Mouse (Mus musculus) embryo, embryonic 10 days (tissue): ENCODE data around the gene Il17rc.

Experiments used
- DNase-seq: peaks from one replicate; pipeline ENCODE4 v3.0.0-alpha.2; 2015; ENCODE audit warnings: low spot score

Il17rc gene

DNA sequence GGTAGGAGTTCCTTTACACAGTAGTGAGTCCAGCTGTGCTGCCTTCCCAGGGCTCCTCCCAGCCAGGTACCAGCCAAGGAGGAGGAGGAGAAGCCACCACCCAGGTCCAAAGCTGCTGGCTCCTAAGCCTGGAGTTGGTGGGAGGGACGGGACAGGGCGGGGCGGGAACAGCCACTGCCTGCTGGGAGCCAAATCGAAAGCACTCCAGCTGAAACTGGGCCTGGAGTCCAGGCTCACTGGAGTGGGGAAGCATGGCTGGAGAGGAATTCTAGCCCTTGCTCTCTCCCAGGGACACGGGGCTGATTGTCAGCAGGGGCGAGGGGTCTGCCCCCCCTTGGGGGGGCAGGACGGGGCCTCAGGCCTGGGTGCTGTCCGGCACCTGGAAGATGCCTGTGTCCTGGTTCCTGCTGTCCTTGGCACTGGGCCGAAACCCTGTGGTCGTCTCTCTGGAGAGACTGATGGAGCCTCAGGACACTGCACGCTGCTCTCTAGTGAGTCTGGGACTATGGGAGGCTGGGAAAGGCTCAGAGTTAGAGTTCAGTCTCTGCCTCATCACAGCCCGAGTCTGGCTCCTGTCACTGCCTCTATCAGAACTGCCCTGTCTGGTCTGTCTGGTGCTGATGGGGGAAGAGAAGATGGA lies at the start of gene Il17rc:
Gene Il17rc (plus strand): TSS at position 131 of the 640 bp plus-strand sequence.
- no peak for DNase-seq

DNA sequence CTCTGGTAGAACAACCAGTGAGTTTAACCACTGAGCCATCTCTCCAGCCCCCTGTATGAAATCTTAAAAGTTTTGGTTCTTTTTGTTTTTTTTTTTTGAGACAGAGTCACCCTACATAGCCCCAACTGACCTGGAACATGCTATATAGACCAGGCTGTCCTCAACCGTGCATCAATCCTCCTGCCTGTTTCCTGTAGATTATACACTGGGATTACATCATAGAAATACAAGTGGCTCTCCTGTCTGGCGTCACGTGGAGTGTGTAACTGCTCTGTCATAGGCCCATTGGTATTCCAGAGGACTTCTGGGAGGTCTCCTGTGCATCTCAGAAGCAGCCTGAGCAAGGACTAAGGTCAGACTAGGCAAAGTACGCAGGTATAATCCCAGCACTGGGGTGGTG lies 48.2 kb upstream of the Il17rc start:
- DNase-seq: no peak

DNA sequence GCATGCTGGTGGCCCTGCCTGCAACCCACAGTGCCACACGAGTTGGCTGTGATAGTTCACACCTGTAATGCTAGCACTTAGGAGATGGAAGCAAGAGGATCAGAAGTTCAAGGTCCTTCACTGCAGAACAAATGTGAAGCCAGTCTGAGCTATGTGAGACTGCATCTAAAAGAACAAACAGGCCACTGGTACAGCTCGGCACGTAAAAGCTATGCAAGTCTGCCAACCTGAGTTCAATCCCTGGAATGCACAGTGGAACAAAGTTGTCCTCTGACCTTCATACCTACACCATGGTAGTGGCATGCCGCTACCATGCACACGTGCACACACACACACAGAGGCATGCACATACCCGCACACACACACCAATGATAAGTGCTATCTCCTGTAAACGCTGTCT lies 47.0 kb upstream of the Il17rc start:
- no peak for DNase-seq

DNA sequence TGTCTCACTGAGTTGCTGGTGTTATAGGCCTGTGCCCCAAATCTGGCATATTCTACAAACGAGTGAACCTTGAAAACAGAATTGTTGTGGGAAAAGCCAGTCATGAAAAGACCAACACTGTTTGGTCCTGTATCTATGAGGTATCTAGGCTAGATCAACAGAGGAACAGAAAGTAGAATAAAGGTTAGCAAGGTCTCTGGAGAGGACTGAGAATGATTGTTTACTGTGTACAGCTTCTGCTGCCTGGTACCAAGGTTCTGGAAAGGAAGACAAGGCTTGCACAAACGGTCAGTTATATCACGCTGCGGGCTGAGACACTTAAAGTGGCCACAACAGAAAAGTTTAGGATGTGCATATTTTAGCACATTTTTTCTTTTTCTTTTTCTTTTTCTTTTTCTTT lies 44.5 kb upstream of the Il17rc start:
- DNase-seq: no peak

DNA sequence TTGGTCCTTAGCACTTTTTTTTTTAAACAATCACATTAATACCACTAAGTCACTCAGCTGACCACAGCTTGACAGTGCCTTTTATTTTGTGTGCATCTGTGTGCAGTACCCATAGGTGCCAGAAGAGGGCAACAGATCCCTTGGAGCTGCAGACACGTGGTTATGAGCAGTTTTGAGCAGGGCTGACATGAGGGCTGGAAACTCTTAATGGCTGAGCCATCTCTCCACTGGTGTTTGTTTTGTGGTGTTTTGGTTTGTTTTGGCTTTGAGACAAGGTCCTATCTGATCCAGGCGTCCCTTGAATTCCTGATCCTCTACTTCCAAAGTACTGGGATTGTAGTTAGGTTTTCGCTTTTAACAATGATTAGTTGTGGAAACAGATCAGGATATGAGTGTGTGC lies 43.8 kb upstream of the Il17rc start:
- peak; percentile 67 for DNase-seq

DNA sequence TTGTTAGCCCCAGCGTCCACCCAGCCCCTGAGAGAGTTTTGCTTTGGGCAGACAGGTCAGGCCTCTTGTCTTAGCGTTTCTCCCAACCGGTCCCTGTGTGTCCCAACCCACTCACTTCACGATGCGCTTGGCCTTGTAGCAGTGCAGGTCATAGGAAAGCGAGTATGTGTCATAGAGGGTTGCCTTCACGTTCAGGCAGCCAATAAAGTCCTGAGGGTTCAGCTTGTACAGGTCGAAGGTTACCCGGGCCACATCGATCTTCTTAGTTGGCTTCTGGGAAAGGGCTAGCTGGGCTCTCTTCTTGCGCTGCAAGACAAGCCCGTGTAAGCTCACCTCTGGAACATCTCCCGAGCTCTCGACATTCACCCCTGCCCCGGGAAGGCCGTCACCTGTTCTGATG lies 43.2 kb upstream of the Il17rc start:
- no peak for DNase-seq

DNA sequence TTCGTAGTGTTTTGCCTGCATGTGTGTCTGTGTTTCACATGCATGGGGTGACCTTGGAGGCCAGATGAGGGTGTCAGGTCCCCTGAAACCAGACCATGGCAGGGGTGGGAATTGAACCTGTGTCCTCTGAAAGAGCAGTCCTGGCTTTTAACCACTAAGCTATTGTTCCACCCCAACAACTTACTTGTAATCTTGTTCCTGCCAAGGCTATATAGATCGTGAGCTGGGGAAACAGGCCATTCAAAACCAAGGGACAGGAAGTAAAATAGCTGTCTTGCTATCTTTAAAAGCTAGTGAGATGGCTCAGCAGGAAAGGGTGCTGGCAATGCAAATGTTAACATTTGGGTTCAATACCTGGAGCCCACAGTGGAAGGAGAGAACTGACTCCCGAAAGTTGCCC lies 41.3 kb upstream of the Il17rc start:
- no peak for DNase-seq

DNA sequence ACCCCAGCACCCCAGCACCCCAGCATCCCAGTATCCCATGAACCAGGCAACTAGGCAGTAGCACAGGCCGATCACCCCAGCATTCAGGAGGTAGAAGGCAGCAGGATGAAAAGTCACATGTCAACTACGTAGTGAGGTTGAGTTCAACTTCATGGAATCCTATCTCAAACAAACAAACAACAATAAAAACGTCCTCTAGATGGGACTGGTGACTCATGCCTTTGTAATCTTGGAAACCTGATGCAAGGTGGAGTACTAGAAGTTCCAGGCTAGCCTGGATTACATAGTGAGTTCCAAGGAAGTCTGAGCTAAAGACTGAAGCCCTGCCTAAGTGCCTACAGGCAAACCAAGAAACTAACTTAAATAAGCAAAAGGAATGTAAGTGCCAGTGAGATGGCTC lies 40.4 kb upstream of the Il17rc start:
- DNase-seq: no peak

DNA sequence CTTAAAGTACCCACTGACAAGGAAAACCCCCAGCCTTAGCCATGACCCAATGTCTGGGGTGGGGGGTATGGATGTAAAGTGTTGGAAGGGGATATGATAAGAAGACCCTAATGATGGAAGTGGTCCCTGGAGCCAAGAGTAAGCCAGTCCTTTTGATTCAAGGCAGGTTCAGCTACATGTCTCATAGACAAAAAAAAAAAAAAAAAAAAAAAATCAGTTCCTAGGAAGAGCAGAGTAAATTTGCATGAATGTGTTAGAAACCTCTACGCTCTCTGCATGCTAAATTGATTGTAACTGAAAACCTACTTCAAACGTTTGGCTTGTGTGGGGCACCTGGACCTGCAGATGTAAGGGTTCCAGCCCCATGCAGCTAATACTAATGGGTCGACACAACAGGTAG lies 39.4 kb upstream of the Il17rc start:
- no peak for DNase-seq

DNA sequence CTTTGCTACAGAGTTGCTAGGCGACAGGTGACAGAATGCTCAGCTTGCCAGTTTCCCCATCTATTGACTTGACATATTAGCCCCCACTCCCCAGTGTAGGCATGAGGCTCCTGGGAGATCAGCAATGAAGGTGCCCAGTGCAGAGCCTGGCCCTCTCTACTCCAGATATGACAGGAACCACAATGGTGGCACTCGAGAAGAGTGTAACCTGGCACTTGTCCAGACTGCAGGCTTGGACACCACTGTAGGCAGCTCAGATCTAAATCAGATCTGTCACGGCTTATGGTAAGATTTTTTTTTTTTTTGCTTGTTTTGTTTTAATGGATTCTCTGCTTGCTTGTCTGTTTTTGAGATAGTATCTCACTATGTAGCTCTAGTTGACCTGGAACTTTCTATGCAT lies 37.6 kb upstream of the Il17rc start:
- no peak for DNase-seq

DNA sequence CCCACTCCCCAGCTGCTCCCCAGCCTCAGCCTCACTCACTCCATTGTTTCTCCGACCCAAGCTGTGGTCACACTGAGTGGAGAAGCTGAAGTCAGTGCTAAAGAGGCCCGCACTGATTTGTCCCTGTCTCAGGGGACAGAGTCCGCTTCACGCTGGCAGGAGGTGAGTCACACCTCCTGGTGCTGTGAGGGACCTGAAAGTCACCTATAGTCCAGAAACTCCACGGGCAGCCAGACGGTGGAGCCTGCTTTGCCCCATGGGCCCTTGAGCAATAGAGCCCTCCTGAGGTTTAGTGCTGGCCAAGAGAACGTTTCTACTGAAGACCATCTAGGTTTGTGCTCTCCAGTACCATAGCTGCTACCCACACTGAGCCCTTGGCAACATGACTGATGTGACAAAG lies 36.5 kb upstream of the Il17rc start:
- no peak for DNase-seq

DNA sequence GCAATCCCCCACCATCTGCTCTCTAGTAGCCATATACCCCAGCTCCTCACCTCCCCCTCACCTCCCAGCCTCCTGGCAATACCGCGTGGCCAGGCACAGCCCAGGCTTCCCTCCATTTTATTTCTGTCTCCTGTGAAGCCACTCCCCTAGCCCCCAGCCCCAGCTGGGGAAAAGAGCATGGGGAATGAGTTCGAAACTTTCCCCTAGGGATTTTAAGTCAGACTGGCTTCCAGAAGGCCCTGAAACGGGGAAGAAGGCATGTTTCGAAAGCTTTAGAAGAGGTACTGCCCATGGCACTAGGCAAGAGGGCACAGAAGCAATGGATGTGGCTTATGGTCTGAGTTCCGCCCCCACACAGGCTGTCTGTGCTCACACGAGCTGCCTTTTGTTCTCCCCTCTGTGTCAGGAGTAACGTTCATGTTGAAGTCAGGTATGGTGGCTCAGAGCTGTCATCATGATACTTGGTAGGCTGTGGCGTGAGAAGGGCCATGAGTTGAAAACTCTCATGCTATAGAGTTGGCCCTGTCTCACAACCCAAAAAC lies 35.5 kb upstream of the Il17rc start, which contains the start of gene Cidec:
Gene Cidec (minus strand): TSS at position 97 of the 542 bp plus-strand sequence.
- DNase-seq: no peak

DNA sequence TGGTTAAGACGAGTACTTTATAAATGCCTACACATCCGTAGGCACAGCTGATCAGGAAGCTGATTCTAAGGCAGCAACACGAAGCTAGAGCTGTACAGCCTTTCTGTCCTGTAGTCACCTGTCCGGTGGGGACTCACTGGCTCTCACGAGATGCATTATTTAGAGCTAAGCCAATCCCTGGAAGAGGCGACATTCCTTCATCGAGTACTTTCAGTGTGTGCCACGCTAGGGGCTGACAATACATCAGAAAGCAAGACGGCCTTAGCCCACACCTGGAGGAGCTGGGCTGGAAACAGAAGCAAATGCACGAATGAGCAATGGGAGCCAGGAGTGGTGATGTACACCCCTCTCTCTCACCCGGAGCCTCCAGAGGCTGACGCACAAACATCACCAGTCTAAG lies 34.1 kb upstream of the Il17rc start:
- no peak for DNase-seq

DNA sequence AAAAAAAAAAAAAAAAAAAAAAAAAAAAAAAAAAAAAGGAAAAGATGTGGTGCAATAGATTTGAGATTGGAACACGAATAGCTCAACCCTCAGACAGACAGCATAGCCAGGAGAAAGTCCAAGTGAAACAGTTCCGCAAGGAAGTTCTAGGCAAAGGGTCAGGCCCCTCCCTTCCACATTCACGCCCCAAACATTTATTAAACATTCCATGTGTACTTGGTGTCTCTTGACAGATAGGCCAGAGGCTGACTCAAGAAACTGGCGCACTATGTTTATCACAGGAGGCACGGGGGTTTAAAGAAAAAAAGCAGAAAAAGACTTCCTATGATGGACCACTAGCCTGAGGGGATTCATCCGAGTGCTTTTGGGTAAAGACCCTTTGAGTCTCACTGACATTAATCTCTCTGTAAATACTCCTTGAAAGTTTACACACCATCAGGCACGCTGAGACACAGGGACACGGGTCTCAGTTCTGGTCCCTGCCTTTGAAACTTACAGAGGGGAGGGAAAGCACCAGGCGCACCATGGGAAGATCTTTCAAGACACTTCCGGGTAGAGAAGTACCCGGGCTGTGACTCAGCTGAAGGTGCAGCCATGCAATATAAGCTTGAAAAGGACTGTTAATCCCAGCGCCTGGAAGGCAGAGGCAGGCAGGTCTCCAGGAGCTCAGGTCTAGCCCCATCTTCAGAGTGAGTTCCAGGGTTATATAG lies 32.4 kb upstream of the Il17rc start:
- no peak for DNase-seq

DNA sequence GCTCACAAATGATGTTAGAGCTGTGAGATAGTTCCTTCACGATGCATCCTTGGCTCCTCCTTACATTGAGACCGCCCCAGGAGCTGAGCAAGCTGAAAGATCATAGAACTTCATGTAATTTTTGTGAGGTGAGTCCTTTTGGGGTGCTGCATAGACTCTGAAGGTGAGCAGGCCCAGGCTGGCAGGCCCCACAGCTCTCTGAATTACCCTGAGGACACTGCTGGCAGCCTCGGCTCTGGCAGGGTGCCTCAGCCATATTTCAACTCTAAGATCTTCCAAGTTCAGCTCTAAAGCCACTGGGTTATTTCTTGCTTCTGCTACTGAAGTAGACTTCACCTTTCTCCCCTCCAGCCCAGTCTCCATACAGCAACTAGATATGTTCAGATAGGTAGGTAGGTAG lies 30.5 kb upstream of the Il17rc start:
- no peak for DNase-seq

DNA sequence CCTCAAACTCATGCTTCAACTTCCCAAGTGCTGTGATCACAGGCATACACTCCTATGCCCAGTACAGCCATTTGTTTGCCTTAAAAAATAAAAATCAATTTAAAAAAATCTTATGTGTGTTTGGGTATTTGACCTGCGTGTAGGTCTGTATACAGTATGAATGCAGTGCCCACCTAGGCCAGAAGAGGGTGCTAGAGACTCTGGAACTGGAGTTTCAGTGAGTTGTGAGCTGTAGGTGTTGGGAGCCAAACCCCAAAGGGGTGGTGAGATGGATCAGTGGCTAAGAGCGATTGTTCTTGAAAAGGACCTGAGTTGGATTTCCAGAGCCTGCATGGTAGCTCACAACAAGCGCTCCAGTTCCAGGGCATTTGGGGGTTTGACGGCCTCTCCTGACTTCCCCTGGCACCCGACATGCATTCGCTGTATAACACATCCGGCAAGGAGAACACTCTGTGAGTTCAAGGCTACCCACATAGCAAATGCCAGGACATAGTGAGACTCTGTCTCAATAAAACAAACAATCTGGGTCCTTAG lies 30.0 kb upstream of the Il17rc start:
- DNase-seq: peak; percentile 84

DNA sequence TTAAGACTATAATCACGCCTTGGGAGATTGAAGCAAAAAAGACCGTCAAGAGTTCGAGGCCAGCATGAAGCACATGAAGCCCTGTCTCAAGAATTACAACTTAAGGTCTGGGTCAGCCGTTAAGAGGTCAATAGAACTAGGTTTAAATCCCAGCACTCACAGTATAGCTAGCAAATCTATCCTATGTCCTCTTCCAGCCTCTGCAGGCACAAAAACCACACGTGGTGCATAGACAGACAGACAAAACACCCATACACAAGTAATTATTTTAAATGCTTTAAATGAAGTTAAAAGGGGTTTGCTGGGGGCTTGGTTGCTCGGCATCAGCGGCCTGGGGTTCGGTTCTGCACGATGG lies 29.2 kb upstream of the Il17rc start:
- DNase-seq: no peak

DNA sequence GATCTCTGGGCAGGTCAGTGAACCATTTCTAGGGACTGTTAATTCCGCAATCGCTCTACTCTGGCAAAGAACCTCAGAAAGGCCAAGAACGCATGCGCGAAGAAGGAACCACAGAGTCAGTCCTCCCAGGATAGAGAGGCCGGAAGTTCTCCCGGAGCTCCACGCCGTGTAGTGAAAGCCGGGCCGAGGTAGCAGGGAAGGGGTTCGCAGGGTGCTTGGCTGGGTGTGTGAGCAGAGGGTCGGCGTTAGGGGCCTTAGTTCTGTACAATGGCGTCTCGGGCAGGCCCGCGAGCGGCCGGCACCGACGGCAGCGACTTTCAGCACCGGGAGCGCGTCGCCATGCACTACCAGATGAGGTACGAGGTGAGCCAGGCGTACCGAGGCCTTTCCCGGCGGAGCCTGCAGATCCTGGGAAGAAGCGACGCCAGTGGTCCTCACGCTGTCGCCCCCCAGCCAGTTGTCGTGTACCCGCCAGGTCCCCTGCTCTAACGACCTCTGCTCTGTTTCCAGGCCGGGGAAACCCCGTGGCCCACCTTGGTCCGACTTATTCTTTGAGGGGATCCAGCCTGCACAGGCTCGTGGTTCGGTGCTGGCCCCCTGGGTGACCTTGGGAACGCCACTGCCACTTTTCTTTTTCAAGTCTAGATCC lies 28.7 kb upstream of the Il17rc start, which contains the start of gene Jagn1:
Gene Jagn1 (plus strand): TSS at position 128 of the 649 bp plus-strand sequence.
- DNase-seq: peak; percentile 95

DNA sequence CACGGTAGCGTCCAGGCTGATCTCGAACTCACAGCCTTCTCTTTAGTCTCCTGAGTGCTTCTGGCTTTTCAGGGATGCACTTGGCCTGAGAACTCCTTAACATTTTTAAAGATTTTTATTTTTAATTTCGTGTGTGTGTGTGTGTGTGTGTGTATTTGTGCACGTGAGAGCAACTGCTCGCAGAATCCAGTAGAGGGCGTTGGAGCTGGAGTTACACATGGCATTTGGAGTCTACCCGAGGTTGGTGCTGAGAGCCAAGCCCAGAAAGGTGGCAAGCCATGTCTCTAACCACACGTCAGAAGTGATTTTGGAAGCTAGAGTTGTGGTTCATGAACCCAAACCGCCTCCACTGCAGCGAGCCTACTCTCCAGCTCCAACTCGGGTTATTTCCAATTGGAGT lies 28.1 kb upstream of the Il17rc start:
- no peak for DNase-seq

DNA sequence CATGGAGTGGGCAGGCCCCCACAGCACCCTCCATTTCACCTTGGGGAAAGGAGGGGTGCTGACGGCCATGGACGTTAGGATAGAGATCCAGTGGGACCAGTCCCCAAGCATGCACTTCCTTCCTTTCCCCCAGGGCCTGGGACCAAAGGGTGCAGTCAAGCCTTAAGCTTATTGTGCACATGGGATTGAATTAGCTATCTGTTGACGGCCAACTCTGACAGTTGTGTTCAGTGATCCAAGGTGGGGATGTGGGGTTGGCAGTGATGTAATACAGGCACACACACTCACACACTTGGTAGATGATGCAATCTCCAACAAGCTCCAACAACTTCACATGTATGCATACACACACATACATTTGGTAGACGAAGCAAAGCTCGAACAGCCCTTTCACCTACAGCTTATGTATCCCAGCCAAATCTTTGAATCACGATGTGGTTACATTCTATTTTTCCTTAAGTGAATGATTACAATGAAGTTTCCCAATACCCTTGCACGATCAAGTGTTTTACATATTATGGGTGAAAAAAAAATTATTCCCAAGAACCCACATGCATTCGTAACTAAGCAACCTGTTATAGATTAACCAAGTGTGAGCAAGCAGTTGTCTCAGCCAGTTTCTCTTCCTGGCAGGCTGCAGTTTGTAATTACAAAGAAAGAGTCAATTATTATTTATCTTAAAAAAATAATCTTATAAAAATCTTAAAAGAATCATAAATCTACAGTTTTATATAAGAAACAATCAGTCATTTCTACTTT lies 26.8 kb upstream of the Il17rc start:
- DNase-seq: no peak

DNA sequence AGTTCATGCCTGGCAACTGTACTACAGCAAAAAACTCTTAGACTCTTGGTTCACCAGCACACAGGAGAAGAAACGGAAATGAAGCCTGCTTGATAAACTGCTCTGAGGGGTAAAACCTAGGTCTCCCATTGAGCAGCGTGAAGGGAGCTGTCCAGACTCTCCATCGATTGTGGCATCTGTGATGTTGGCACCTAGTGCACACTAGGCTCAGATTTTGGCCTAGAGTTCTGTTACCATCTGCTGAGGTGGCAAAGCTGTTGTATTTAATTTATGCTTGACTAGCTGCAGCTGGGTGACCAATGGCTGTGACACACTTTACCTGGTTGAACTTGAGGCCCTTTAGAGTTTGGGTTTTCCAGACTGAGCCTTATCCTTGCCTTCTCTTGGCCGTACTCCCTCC lies 23.6 kb upstream of the Il17rc start:
- DNase-seq: no peak

DNA sequence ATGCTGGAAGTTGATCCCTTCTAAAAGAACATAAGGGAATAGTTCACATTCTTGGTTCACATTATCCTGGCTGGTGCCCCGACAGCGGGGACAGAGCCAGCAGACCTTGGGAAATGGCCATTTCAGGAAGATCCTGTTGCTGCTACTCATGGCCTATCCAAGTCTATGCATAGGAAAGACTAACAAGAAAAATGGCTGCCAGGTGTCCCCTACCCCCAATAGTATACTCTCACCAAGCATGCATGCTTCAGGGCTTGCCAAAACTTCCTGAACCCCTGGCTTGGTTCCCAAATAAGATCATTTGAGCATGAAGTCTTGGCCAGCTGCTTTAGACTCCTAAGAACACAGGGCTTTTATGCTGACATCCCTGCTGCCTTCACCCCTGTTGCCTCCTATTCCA lies 19.4 kb upstream of the Il17rc start:
- DNase-seq: no peak
